Mouse (Mus musculus) layer of hippocampus, adult 8-10 months (tissue): Measurements from ENCODE around the gene Ccdc80. TPM values are rescaled to one million over a fixed set of nuclear protein-coding genes. Genes with fewer than 3 reads are reported as not detected.

Experiments used
- DNase-seq, 2 experiments: peaks; one replicate each; pipeline ENCODE4 v3.0.0; 2022; ENCODE audit warnings: low spot score in 2 of 2
- total RNA-seq, 4 experiments: library from RNA; stranded (reverse); gene quantifications; 2 replicates each; pipeline ENCODE4 v1.2.4; 2022

The Ccdc80 gene
- total RNA-seq, 4 experiments from 2014 or later = 2.1 to 4.3 (median 3.5) TPM

DNA sequence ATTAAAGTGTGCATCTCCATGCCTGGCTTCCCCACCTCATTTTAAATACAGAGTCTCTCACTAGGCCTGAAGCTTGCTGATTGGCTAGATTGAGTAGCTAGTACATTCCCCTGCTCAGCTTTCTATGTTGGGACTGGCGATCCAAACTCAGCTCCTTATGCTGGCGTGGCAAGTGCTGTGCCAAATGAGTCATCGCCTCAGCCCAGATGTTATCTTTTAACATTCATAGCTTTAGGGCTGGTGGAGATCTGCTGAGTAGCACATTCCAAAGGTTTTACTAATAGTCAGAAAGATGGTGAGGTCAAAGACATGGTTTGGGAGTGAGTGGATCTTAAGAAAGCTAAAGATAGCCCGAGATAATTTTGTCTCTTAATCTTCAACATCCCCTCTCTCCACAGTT is 17.3 kb downstream of the Ccdc80 start:
- DNase-seq = no peak

DNA sequence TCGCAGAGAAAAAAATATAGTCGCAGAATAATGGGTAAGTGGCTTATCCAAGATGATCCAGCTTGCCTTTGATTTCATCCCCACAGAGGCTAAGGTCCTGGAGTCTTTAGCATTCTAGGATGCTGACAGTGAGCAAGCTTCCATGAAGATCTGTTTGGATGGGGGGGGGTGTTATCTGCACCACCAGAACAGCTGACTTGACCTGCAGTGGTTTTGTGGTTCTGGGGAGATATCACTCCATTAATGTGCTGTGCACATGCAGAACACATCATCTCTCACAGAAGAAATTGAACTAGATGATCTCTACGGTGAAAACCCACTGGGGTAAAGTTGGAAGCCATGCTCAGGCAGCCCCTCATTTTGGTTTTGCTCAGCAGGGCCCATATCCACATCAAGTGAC is 24.0 kb downstream of the Ccdc80 start:
- DNase-seq = no peak

DNA sequence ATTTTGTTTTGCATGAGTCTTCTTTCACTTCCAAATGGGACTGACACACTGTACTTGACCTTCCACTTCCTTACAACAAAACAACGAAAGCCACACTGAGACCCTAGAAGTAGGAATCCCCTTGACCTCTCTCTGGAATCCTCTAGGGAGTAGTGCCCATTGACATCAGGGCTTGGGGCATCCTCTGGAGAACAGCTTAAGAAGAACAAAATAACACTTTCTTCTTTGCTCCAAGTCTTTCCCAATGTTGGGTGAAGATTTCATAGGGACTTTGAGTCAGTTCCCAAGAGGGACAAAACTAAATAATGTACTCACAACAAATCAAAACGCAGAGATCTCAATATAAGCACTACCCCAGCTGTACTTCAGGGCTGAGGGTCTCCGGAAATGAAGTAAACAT is 25.6 kb downstream of the Ccdc80 start:
- DNase-seq = no peak

DNA sequence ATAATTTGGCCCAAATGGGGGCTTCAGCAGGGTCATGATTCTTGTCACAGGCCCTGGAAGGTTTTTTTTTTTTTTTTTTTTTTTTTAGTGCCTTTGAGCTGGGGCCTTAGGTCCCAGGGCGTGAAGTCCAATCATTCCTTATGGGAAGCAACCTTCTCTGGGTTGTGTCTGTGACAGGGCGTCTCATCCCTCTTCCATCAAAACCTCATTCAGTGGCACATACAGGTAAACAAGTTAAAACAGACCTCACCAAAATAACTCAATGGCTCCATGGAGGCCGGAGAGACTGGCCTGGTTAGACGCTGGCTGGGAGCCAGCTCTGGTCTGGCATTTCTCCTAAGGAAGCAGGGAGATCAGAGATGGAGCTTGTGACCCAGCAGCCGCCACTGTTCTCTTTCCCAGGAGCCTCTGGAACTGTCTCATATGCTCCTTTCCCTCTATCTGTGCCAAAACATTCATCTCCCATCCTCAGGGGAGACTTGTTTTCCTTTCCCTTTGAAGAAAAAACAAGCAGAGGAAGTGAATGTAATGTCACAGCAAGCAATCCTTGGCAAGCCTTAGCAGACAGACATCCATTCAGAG is 27.7 kb downstream of the Ccdc80 start:
- peak; percentile 29 to 44 for DNase-seq

DNA sequence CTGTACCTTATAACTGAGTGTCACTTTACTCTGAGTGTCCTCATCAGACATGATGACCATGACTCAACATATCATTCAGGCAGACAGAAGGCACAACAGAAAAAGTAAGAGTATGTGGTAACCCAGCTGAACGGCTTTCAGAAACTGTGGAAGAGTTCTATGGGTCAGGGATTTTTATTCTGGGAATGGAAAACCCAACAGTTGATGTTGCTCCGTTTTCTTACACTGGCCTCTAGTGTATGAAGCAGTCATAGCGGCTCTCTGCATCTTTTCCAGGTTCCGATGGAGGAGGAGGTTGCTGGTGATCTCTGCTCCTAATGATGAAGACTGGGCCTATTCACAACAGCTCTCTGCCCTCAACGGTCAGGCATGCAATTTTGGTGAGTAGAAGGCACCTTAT is 29.4 kb downstream of the Ccdc80 start:
- DNase-seq = no peak

DNA sequence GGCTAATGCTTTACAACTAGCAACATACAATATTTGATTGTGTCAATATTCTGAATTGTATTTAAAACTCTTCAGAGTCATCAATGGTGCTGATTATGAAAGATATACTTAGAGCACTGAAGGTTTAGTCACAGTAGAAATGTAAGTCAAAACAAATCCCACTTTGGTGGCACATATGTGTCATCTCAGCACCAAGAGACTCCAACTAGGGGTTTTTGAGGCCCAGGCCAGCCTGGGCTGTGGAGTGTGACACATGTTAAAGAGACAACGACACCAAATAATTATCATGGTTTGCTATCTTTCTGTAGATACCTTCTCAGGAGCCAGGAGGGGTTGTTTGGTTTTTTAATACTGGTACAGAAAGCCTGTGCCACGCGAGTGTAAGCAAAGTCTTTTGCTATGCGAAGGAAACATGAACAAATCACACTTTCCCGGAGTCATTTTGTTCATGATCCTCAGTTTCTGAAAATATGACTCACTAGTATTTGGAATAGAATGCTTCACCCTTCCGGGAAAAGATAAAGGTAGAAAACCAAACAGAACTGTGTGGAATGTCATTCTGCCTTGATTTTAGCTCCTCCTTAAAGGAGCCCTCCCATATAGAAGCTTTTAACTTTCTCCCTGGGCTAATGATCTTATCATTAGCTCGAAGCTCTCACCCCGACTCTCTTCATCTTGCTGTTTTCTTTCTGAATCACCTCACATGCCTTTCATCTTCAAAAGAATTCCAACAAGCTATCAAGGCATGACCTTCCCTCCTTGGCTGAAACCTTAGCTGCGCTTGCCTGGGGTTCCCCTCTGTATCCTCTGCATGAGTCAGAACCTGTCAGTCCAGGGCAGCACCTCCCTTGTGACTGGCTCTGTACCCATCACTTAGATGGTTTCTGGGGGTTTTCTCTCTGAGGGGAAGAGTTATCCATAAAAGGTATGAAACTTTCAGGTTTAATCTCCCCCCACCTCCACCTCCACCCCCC is 31.3 kb downstream of the Ccdc80 start:
- no peak for DNase-seq

DNA sequence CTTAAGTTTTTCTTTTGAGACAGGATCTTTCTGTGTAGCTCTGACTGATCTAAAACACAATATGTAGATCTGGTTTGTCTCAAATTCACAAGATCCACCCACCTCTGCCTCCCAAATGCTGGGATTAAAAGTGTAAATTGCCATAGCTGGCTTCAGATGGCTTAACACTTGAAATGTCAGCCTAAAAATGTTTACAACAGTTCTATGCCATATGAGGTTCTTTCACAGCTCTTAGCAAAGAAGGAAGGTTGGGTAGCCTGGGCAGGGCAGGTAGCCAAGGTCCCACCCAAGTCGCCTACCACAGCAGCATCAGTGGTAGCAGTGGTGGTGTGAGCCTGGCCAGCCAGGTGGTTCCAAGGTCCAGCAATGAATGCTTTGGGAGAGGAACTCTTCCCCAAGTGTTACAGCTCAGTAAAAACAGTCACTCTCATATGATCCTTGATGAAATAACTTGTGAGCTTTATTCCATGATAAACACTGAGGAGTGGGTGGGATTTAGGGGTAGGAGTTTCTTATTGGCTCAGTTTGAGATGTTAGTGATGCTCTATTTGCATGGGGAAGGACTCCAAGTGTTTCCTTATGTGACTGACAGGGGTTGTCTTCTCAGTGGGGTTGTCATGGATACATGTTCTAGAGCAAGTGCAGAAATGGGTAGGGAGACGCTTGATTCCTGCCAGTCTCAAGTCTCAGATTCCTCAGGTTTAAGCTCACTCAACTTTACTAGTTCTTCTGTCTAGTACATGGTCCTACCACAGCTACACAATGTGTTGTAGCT is 34.9 kb downstream of the Ccdc80 start:
- DNase-seq = peak; percentile 11 to 24

DNA sequence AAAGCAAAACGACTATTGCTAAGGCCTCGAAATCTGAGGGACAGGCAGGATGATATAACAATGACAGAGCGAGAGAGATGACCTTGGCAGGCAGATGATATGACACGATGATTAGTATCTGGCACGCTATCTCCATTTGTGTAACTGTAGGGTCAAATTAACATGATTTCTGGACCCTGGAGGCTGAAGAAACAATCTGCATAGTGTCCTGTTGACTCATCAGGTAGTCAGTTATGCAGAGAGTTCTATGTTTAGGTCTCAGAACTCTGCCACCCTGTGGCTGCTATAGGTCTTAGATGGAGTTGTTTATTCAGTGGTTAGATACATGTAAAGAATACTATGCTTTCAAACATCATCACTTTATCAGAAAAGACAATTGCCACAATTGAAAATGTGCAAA is 48.5 kb downstream of the Ccdc80 start:
- DNase-seq = no peak

DNA sequence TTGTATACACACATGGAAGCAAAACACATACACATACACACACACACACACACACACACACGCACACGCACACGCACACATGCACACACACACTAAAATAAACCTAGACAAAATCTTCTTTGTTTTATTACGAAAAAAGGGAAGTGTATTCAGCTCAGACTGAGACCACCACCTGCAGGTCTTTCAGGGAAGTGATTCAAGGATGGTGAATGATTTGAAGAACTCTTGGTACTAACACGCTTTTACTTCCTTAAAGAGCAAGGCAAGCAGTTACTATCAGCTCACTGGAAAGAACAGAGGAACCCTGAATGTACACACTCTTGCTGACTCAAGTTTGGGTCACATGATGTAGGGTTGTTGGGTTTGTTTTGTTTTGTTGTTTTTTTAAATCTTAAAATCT is 49.4 kb downstream of the Ccdc80 start:
- DNase-seq = no peak

DNA sequence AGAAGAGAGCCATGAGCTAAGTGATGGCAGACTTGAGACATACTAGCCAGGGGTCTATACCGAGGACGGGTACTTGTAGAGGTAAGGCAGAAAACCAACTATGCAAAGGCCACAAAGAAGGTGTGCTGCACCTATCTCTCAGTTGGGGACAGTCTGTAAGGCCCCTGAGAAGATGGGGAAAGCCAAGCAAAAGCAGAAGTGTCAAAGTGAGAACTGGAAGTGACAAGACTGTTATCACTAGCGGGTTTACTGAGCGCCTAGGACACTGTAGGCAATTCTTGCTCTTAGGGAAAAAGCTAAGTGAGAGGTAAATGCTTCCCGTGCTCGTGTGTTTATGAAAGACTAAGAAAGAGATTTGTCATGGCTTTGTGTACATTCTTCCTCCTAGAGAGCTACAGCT is 51.9 kb downstream of the Ccdc80 start:
- no peak for DNase-seq

DNA sequence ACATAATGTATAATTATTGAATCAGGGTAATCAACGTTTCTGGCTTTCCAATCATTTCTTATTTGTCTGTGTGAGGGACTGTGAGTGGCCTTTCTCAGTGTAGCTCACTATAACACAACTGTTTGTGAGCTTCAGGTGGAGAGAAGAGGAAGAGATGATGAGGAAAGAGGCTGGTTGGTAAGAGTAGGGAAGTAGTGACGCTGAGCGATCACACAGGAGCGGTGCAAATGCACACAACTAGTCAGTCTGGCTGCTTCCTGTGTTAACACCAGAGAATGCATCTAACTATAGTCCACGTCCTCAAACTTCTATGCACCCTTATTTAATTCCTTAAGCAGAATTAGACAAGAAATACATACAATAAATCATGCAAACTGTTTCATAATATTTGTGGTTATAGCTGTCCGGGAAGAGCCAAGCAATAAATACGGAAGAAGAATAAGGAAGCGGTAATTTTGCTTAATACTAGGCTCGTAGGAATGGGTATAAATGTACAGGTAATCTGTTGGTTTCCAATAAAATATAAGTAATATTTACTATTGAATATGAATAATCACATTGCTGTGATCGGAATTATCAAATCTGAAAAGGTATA is 55.4 kb downstream of the Ccdc80 start:
- DNase-seq = no peak

DNA sequence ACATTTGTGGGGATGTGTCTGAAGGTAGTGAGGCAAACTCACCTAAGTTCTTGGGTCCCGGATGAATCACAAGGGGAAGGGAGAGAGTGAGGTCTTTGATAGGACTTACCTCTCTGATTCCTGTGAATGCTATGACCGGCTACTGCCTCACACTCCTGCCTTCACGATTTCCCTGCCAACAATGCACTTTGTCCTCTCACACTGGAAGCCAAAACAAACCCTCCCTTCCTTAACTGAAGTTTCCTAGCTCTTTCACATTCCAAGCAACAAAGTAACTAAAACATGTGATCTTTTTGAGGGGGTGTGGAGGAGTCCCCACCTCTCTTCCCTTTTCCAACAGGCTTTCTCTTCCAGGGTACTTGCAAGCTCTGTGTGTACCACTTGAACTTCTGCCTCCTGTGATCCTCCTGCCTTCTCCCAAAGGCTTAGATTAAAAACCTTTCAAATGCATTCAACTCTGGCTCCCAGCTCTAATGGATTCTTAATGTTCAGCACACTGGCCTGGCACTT is 61.6 kb downstream of the Ccdc80 start:
- no peak for DNase-seq

DNA sequence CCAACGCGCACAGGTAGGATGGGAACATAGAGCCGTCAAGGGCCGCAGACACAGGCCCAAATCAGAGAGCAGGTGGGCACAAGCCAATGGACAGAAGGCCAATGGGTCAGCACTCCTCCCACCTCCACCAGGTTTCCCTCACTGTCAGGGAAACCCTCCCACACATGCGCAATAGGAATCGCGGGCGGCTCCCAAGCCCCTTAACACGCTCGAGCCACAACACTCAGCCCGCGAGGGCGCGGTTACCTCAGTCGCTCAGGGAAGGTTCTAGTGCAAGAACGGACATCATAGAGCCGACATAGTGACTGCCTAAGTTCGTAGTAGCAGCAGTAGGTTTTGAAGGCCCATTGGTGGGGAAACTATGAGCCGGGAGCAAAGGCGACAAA is 64.9 kb downstream of the Ccdc80 start:
- peak; percentile 54 to 67 for DNase-seq

DNA sequence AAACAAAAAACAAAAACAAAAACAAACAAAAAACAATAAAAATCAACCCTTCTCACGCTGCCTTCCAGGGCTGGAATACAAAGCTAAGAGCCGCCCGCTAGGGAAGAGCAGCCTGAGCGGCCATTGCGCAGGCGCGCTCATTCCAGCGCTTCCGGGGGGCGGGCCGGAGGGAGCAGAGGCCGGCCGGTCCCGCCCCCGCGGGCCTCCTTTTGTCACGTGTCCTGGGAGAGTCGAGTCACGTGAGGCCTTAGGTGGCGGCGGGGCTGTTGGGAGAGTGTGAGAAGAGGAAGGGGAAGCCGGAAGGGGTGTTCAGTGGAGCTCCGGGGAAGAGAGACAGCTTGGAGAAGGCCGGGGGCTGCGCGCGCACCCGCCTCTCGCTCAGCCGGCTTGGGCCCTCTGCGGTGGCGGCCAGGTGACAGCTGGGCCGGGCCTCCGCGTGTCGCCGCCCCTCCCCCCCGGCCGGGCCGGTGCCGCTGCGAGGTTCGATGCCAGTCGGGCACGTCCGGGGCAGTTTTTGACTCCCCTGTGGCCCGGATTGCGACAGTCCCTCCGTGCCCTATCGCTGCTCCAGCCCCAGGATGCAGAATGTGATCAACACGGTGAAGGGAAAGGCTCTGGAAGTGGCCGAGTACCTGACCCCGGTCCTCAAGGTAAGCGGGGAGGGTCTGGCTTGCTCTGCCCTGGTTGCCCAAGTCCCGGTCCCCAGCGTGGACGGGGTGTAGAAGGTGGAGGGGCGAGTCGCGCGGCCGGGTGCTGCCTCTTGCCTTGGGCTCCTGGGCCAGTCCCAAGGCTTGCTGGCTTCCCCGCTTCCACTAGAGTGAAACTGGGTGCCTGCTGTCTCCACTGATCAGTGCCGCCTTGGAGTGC is 65.6 kb downstream of the Ccdc80 start, which contains the start of the genes Slc35a5 and Atg3:
Gene Slc35a5, minus strand, starts transcription at position 185 of the 867 bp plus-strand sequence.
Gene Atg3, plus strand, starts transcription at position 264 of the 867 bp plus-strand sequence.
- peak; percentile 91 to 94 for DNase-seq

DNA sequence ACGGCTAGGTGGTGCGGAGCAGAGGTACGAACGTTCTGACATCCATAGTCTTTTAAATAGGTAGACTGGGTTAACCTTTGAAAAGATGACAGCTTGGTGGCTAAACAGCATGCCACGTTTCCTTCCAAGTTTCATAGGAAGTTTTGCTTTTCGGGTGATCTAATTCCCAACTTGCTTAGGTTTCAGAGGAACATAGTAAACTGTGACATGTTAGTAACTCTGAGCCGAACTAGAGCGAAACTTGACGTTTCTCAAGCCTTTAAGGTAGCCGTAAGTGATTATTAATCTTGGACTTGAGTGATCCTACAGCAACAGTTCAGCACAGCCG is 66.2 kb downstream of the Ccdc80 start:
- DNase-seq = no peak

Other genes with a start within 250 kb of the Ccdc80 start
- not detected for gene Cd200r2, start 226.3 kb upstream of the Ccdc80 start, total RNA-seq
- not detected for gene Cd200r3, start 149.7 kb upstream of the Ccdc80 start, total RNA-seq
- gene Slc35a5, start 65.3 kb downstream of the Ccdc80 start, total RNA-seq = 10 to 100 TPM; 45.2 to 56.5 (median 49.3) TPM
- 10 to 100 TPM; 45.7 to 49.7 (median 46.0) TPM for gene Atg3, start 65.4 kb downstream of the Ccdc80 start, total RNA-seq
- gene Btla, start 130.9 kb downstream of the Ccdc80 start, total RNA-seq = under 1 TPM; 0.45 to 0.76 (median 0.53) TPM